Comparison of ENCODE assay signal across 8 mouse cellular contexts in genomic region chr9:61914203-61914916, GRCm38 (mm10). TPM values are rescaled to one million over a fixed set of nuclear protein-coding genes. Genes with fewer than 3 reads are reported as not detected.
DNase-seq lines count a peak whose midpoint lies in the region; ATAC-seq lines count a peak whose summit lies in the region.

Gene Rplp1, minus strand, starts transcription at chr9:61914542.

- H3K27ac ChIP-seq in hindbrain, embryonic 15.5 days (replicated peaks), result peak within 1 kb of the TSS; percentile 94

- DNase-seq in T-cell, adult 2 months (ENCODE audit: low spot score), result peak; percentile 98
- peak; percentile 96 to 97 for DNase-seq in cerebellum, postnatal 36 days
- DNase-seq in frontal cortex, postnatal 36 days (ENCODE audit: low spot score in 2 of 2), result peak; percentile 97 to 98
- peak; percentile 94 for DNase-seq in left cerebral cortex, adult 11 months (ENCODE audit: low spot score)
- peak; percentile 97 to 98 for DNase-seq in lung, postnatal 4 days
- peak; percentile 95 for DNase-seq in retina, postnatal 7 days (ENCODE audit: low read depth, low spot score)
- DNase-seq in urinary bladder, adult 2 months (ENCODE audit: low spot score), result peak; percentile 92

- H3K36me3 ChIP-seq in hindbrain, embryonic 15.5 days, result peaks cover 22% of the 10 kb centered on the region

- ATAC-seq in hindbrain, embryonic 15.5 days (ENCODE audit: low FRiP score, low read depth), result peak; percentile 96

- peak within 1 kb of the TSS; percentile 96 for H3K4me3 ChIP-seq in hindbrain, embryonic 15.5 days

- H3K4me2 ChIP-seq in hindbrain, embryonic 15.5 days, result peak within 1 kb of the TSS; percentile 75

- H3K4me1 ChIP-seq in hindbrain, embryonic 15.5 days (replicated peaks), result peaks cover 33% of the 10 kb centered on the region

- under 1% methylated on average over 70 of the region's 70 CpGs for WGBS in hindbrain, embryonic 15.5 days

- no peaks in the 10 kb centered on the region for H3K9me3 ChIP-seq in hindbrain, embryonic 15.5 days

- H3K9ac ChIP-seq in hindbrain, embryonic 15.5 days, result peak within 1 kb of the TSS; percentile 90

- H3K27me3 ChIP-seq in hindbrain, embryonic 15.5 days, result no peaks in the 10 kb centered on the region

RNA-seq across cellular contexts. Expression of gene Rplp1, which starts in this region (rescaled TPM):
- polyA plus RNA-seq in hindbrain, embryonic 15.5 days (2015; fragmentation: Nextera tagmentation; extraction: Ambion mirVana), result 942 and 984 TPM in 2 replicates
- 6,512 and 6,766 TPM in 2 replicates for polyA plus RNA-seq in urinary bladder, adult 2 months (2012; rRNA removed)

Comparison
In these comparisons a context has a peak if more than half of its experiments do, and no peak if none do; other contexts are left out.
1. Peak in every context shown above with its lines: DNase-seq, ATAC-seq, H3K4me3 ChIP-seq and H3K27ac ChIP-seq.